Mouse (Mus musculus) 416B (cell line): ENCODE results near the gene Fanci.

Experiments used
- DNase-seq: peaks from one replicate; pipeline ENCODE4 v3.0.0; 2011; ENCODE audit warnings: low read depth

Gene Fanci

GRCm38 (mm10) chr7:79391883-79392649, at the start of gene Fanci:
Fanci (plus strand) TSS chr7:79391929.
- DNase-seq: peak; percentile 95

- peak; percentile 84 for DNase-seq
These were observed 45.8 kb upstream of the Fanci start for GRCm38 (mm10) chr7:79345902-79346301.

DNA sequence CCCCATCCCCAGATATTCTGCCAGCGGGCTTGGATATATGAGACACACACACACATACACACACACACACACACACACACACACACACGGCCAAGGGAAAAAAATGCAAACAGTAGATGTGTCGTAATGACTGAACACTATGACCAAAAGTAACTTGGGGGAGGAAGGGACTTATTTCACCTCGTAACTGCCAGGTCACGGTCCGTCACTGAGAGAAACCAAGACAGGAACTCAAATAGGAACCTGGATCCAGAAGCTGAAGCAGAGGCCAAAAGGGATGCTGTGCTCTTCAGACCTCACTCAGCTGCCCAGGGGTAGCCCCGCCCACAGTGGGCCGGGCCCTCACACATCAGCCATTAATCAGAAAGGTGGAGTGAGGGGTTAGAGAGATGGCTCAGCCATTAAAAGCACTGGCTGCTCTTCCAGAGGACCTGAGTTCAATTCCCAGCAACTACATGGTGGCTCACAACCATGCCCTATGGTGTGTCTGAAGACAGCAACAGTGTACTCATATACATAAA, 45.1 kb upstream of the Fanci start:
- DNase-seq: peak; percentile 49

DNA sequence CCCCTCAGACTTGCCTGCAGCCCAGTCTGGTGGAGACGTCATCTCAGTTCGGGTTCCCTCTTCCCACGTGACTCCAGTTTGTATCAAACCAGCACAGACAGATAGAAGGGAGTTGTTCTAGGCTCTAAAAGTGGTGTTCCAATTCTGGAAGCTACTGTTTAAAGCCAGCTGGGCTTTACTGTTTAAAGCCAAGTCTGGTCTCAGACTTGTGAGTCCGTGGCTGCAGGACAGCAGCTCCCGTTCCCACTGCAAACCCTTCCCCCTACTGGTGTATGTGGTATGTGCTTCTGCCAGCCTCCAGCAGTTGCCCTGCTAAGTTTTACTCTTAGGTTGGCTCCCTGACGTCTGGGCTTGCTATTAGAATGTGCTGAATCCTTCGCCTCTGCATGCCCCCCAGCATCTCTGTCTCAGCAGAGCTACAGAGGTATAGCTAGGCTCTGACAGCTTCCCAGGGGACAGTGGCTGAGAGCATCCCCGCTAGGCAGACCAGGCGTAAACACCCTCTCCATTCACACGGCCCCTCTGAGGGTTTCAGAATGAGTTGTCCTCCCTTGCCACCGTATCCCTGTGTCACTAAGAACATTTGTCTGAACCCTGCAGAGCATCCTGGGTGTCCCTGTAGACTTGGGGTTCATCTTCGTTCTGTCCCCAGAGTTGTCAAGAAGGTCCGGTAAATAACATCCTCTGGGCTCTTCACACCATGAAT, 44.5 kb upstream of the Fanci start:
- no peak for DNase-seq

DNA sequence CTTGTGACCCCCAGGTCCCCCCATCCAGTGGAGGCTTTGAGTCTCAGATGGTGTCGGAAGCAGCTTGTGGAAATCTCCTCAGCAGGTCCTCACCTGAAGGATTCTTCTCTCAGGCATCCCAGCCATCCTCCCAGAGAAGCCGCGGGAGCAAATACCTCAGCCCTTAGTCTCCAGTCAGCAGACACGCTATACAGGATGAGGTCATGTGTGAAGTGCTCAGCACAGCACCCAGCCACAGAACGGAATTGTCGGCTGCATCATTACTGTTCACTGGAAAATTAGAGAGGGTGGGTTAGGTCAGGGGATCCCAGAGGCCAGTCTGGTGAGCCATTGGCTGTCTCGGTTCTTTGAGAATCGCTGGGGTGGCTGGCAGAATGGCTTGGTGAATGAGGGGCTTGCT, 42.9 kb upstream of the Fanci start:
- DNase-seq: no peak

- DNase-seq: peak; percentile 90
These were observed 41.9 kb upstream of the Fanci start for GRCm38 (mm10) chr7:79349738-79350386.

GRCm38 (mm10) chr7:79358350-79359182, 33.2 kb upstream of the Fanci start:
- peak; percentile 98 for DNase-seq

GRCm38 (mm10) chr7:79359183-79359435, 32.6 kb upstream of the Fanci start:
- DNase-seq: no peak

DNA sequence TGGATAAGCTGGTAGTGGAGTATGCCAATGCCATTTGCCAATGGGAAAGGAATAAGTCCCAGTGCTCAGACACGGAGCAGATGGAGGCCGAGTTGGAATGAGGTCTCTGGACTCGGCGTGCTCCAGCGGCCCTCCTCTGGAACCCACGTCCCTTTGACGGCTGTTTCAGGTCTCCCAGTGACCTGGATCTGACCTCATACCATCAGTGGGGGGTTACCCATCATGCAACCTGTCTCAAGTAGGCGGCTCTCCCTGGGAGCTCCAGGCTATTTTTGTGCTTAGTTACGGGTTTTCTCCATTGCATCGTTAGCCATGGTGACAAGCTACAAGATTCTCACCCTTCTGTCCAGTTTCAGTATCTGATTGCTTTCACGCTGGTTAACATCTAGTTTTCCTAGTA, 31.7 kb upstream of the Fanci start:
- no peak for DNase-seq

GRCm38 (mm10) chr7:79362208-79362607, 29.5 kb upstream of the Fanci start:
- no peak for DNase-seq

GRCm38 (mm10) chr7:79362830-79363229, 28.9 kb upstream of the Fanci start:
- DNase-seq: no peak

GRCm38 (mm10) chr7:79363370-79364043, 28.2 kb upstream of the Fanci start:
- peak; percentile 100 for DNase-seq

- DNase-seq: peak; percentile 26
These were observed 23.1 kb upstream of the Fanci start for GRCm38 (mm10) chr7:79368664-79369063.

- DNase-seq: peak; percentile 73
These were observed 22.3 kb upstream of the Fanci start for GRCm38 (mm10) chr7:79369416-79369815.

- peak; percentile 94 for DNase-seq
These were observed 20.3 kb upstream of the Fanci start for GRCm38 (mm10) chr7:79371321-79371879.

DNA sequence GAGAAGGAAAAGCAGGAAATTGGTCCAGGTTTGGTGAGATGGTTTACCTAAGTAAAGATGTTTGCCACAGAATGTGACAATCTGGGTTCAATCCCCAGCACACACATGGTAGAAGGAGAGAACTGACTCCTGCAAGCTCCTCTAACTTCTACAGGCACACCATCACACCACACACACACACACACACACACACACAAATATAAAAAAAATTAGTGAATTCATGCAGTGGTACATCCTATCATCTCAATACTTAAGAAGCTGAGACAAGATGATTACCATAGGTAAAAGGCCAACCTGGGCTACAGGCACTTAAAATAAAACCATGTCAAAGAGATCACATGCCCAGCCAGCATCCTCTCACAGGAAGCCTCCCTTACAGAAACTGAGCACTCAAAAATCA, 17.7 kb upstream of the Fanci start:
- no peak for DNase-seq

DNA sequence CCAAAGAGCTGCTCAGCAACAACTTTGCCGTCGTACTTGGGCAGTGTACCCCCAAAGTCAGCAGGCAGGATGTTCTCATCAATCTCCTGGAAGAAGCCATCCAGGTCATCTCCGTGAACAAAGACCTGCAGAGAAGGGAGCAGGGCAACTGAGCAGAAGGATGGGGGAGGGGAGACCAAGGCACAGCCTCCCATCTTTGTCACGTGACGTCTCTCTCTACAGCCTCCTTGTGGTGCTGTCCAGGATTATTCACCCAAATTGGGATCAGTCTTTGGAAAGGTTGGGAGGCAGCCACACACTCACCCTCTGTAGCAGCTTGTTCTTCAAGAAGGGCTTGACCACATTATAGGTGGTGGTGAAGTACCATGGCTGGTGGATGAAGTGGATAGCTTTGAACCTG, 16.1 kb upstream of the Fanci start:
- DNase-seq: no peak

DNA sequence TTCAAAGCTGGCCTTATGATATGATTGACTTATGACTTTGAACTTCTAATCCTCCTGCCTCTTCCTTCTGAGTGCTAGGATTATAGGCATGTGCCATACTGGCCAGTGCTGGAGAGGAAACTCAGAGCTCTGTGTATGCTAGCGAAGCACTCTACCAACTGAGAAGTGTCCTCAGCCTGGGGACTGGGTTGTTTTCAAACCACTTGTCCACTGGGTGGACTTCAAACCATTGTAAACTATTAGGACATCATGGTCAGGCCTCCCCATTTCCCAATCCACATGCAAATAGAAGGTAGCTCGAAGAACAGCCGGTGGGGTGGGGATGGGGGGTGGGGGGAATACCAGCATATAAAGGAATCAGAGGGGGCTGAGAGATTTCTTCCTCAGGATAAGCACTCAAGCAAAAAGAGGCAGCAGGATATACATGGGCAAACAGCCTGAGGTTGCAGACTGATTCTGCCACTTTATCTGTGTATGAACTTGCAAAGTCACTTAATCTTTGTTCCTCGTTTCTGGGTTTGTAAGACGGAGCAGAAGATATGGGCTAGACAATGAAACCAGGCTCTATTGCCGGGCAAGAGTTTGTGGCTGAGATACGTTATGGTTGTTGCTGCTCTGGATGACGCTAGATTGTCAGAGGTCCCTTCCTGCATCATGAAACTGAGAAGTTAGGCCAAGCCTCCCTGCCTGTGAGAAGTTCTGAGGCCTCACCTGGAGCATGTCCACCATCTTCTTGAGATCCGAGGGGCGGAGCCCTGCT, 15.0 kb upstream of the Fanci start:
- no peak for DNase-seq

DNA sequence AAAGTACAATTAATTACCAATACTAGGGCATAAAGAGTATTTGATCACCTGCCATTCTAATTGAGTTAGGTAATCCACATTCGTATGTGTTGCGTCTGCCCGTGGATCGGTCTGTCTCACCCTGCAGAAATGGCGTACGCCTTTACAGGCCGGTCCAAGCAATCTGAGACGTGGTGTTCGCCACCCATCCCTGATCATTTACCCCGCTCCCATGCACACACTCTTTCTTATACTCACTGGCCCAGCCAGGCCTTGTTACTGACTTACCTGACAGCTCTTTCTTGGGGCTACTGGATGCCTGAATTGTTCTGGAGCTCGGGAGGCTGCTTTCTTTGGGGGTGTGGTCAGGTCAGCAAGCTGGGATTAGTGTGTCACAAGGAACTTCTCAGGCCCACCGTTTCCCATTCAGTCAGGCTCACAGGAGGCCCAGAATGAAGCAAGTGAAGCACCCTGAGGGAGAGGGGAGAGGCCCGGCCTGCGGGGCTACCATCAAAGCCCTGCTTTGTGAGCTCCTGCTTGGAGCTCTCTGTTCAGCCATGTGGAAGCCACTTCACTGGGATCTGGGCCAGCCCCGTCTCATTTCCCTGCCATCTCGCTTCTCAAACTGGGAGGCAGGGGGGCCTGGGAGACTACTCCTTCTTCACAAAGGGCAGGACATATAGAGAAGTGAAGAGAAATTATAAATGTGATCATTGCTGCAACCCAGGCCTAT, 5.2 kb upstream of the Fanci start, which contains the start of gene Rlbp1:
Gene Rlbp1, minus strand, starts transcription at position 627 of the 712 bp plus-strand sequence.
- DNase-seq: no peak

- DNase-seq: peak; percentile 15
These were observed 4.6 kb upstream of the Fanci start for GRCm38 (mm10) chr7:79387140-79387539.
